Mouse (Mus musculus): Measurements from ENCODE around the gene Wbp4. TPM values are rescaled to one million over a fixed set of nuclear protein-coding genes. Genes with fewer than 3 reads are reported as not detected.

Wbp4 gene
- polyA plus RNA-seq, 1 experiment: 42.9 TPM

DNA sequence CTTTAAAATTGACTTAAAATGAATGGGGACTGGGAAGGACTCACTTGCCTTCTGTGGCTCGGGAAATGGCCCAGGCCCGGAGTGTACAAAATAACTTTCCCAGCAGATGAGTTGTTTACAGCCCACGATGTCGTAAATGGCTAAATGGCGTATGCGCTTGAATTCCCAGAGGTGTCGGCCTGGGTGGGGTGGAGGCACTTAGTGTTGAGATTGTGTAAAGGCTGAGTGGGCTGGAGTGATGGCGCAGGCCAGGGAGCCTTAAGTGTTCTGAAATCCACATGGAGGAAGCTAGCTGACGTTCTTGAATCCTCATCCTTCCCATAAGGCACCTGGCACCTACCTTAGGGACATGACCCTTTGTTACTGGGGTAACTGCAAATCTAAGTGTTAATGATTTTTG, 7.2 kb upstream of the Wbp4 start:
- Histone ChIP-seq H3K27me3 (ENCODE audit: control insufficient read depth, insufficient read depth, low read length, poor library complexity, severe bottlenecking) (no peaks in the 10 kb centered on the region), H3K36me3 (ENCODE audit: control insufficient read depth, insufficient read depth, low read length, poor library complexity, severe bottlenecking) (no peaks in the 10 kb centered on the region), H3K27ac (ENCODE audit: insufficient read depth, low read length) (0 out of 2 replicates have a peak overlapping the region, but pooled peaks have one; percentile 11), H3K4me3 (ENCODE audit: low read depth, low read length) (no peak overlapping the region), H3K9ac (ENCODE audit: low read depth, poor library complexity, severe bottlenecking) (peak overlapping the region; percentile 45; the same call in 1 of the 2 replicates), H3K4me1 (ENCODE audit: control insufficient read depth, insufficient read depth, low read length) (no peaks in the 10 kb centered on the region), H3K9me3 (replicated peaks; ENCODE audit: control insufficient read depth, insufficient read depth, low read length, poor library complexity, severe bottlenecking) (no peaks in the 10 kb centered on the region)
- no peak for TF ChIP-seq EP300 (IDR thresholded peaks at IDR 0.05; ENCODE audit: insufficient read depth, low read depth, low read length)
- no peak for TF ChIP-seq CTCF (IDR thresholded peaks at IDR 0.05; ENCODE audit: low read depth, low read length)
- no peak for TF ChIP-seq POLR2A (IDR thresholded peaks at IDR 0.05; ENCODE audit: insufficient read depth, low read length)

- H3K36me3 ChIP-seq (ENCODE audit: control insufficient read depth, insufficient read depth, low read length, poor library complexity, severe bottlenecking): no peaks in the 10 kb centered on the region
- H3K4me1 ChIP-seq (ENCODE audit: control insufficient read depth, insufficient read depth, low read length): peaks cover 2% of the 10 kb centered on the region
- no peak overlapping the region for H3K27ac ChIP-seq (ENCODE audit: insufficient read depth, low read length)
- TF ChIP-seq CTCF (IDR thresholded peaks at IDR 0.05; ENCODE audit: low read depth, low read length) (no peak), EP300 (IDR thresholded peaks at IDR 0.05; ENCODE audit: insufficient read depth, low read depth, low read length) (no peak), POLR2A (IDR thresholded peaks at IDR 0.05; ENCODE audit: insufficient read depth, low read length) (no peak)
- no peaks in the 10 kb centered on the region for H3K9me3 ChIP-seq (replicated peaks; ENCODE audit: control insufficient read depth, insufficient read depth, low read length, poor library complexity, severe bottlenecking)
- H3K4me3 ChIP-seq (ENCODE audit: low read depth, low read length): peak overlapping the region; percentile 22
- H3K27me3 ChIP-seq (ENCODE audit: control insufficient read depth, insufficient read depth, low read length, poor library complexity, severe bottlenecking): no peaks in the 10 kb centered on the region
- H3K9ac ChIP-seq (ENCODE audit: low read depth, poor library complexity, severe bottlenecking): 0 out of 2 replicates have a peak overlapping the region, but pooled peaks have one; percentile 1
Measured at GRCm38 (mm10) chr14:79486993-79487731, 5.8 kb upstream of the Wbp4 start.

DNA sequence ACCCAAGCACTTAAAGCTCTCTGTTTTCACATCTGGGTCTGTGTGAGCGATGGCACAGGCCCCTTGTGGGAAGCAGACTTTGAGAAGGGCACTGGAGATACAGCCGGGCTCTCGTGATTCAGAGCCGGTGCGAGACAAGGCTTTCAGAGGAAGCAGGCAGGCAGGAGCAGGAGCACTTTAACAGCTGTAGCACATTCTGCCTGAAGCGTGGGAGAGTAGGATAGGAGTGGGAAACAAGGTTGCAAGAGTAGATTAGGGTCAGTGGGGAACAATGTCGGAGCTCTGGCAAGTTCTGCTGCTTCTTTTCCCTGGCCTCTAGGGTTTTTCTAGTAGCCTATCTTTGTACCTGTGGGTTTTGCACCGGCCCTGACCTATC, 5.3 kb upstream of the Wbp4 start:
- no peaks in the 10 kb centered on the region for H3K36me3 ChIP-seq (ENCODE audit: control insufficient read depth, insufficient read depth, low read length, poor library complexity, severe bottlenecking)
- no peak overlapping the region for H3K9ac ChIP-seq (ENCODE audit: low read depth, poor library complexity, severe bottlenecking)
- no peak overlapping the region for H3K4me3 ChIP-seq (ENCODE audit: low read depth, low read length)
- TF ChIP-seq EP300 (IDR thresholded peaks at IDR 0.05; ENCODE audit: insufficient read depth, low read depth, low read length): no peak
- no peak for TF ChIP-seq POLR2A (IDR thresholded peaks at IDR 0.05; ENCODE audit: insufficient read depth, low read length)
- no peak for TF ChIP-seq CTCF (IDR thresholded peaks at IDR 0.05; ENCODE audit: low read depth, low read length)
- no peaks in the 10 kb centered on the region for H3K27me3 ChIP-seq (ENCODE audit: control insufficient read depth, insufficient read depth, low read length, poor library complexity, severe bottlenecking)
- no peaks in the 10 kb centered on the region for H3K9me3 ChIP-seq (replicated peaks; ENCODE audit: control insufficient read depth, insufficient read depth, low read length, poor library complexity, severe bottlenecking)
- no peak overlapping the region for H3K27ac ChIP-seq (ENCODE audit: insufficient read depth, low read length)
- peaks cover 2% of the 10 kb centered on the region for H3K4me1 ChIP-seq (ENCODE audit: control insufficient read depth, insufficient read depth, low read length)

DNA sequence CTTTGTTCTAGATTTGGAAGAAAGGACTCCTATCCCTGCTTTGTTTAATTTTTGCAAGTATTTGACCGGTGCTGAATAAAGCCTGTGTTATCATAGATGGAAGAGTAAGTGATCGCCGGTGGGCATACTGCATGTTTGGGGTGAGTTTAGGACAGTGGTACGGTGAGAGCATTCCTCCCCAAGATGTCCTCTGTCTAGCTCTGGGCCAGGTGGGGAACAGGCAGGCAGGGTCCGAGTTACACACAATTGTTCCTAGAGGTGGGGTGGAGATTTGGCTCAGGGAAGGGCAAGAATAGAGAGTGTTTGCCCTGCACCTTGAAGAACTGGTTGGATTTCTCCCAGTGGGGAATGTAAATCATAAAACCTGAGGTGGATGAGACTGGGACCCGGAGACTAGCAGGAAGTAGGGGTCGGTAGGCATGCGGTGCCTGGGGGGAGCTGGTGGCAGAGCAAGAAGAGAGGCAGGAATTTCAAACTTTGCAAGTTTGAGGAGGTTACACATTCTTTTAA, 2.3 kb upstream of the Wbp4 start:
- Histone ChIP-seq H3K9ac (ENCODE audit: low read depth, poor library complexity, severe bottlenecking) (no peak overlapping the region), H3K27ac (ENCODE audit: insufficient read depth, low read length) (no peak overlapping the region), H3K4me1 (ENCODE audit: control insufficient read depth, insufficient read depth, low read length) (peaks cover 2% of the 10 kb centered on the region), H3K27me3 (ENCODE audit: control insufficient read depth, insufficient read depth, low read length, poor library complexity, severe bottlenecking) (no peaks in the 10 kb centered on the region), H3K9me3 (replicated peaks; ENCODE audit: control insufficient read depth, insufficient read depth, low read length, poor library complexity, severe bottlenecking) (no peaks in the 10 kb centered on the region), H3K4me3 (ENCODE audit: low read depth, low read length) (no peak overlapping the region), H3K36me3 (ENCODE audit: control insufficient read depth, insufficient read depth, low read length, poor library complexity, severe bottlenecking) (no peaks in the 10 kb centered on the region)
- TF ChIP-seq EP300 (IDR thresholded peaks at IDR 0.05; ENCODE audit: insufficient read depth, low read depth, low read length): no peak
- no peak for TF ChIP-seq CTCF (IDR thresholded peaks at IDR 0.05; ENCODE audit: low read depth, low read length)
- no peak for TF ChIP-seq POLR2A (IDR thresholded peaks at IDR 0.05; ENCODE audit: insufficient read depth, low read length)

GRCm38 (mm10) chr14:79482747-79483355, 1.5 kb upstream of the Wbp4 start:
- Histone ChIP-seq H3K9ac (ENCODE audit: low read depth, poor library complexity, severe bottlenecking) (peak overlapping the region; percentile 93; the same call in 1 of the 2 replicates), H3K36me3 (ENCODE audit: control insufficient read depth, insufficient read depth, low read length, poor library complexity, severe bottlenecking) (no peaks in the 10 kb centered on the region)

More at GRCm38 (mm10) chr14:79482747-79483355, 1.5 kb upstream of the Wbp4 start:
- no peaks in the 10 kb centered on the region for H3K9me3 ChIP-seq (replicated peaks; ENCODE audit: control insufficient read depth, insufficient read depth, low read length, poor library complexity, severe bottlenecking)
- TF ChIP-seq POLR2A (IDR thresholded peaks at IDR 0.05; ENCODE audit: insufficient read depth, low read length) (no peak), EP300 (IDR thresholded peaks at IDR 0.05; ENCODE audit: insufficient read depth, low read depth, low read length) (no peak), CTCF (IDR thresholded peaks at IDR 0.05; ENCODE audit: low read depth, low read length) (no peak)
- peak overlapping the region; percentile 22; the same call in 1 of the 2 replicates for H3K4me3 ChIP-seq (ENCODE audit: low read depth, low read length)
- H3K4me1 ChIP-seq (ENCODE audit: control insufficient read depth, insufficient read depth, low read length): peaks cover 2% of the 10 kb centered on the region
- no peaks in the 10 kb centered on the region for H3K27me3 ChIP-seq (ENCODE audit: control insufficient read depth, insufficient read depth, low read length, poor library complexity, severe bottlenecking)
- no peak overlapping the region for H3K27ac ChIP-seq (ENCODE audit: insufficient read depth, low read length)

Measured in ES-Bruce4 (cell line).